Mouse (Mus musculus): ENCODE measurements around the gene Hsph1. TPM values are rescaled to one million over a fixed set of nuclear protein-coding genes. Genes with fewer than 3 reads are reported as not detected.

Hsph1 gene
- 10 to 100 TPM; 22.6 to 29.6 TPM for total RNA-seq (2023)

DNA sequence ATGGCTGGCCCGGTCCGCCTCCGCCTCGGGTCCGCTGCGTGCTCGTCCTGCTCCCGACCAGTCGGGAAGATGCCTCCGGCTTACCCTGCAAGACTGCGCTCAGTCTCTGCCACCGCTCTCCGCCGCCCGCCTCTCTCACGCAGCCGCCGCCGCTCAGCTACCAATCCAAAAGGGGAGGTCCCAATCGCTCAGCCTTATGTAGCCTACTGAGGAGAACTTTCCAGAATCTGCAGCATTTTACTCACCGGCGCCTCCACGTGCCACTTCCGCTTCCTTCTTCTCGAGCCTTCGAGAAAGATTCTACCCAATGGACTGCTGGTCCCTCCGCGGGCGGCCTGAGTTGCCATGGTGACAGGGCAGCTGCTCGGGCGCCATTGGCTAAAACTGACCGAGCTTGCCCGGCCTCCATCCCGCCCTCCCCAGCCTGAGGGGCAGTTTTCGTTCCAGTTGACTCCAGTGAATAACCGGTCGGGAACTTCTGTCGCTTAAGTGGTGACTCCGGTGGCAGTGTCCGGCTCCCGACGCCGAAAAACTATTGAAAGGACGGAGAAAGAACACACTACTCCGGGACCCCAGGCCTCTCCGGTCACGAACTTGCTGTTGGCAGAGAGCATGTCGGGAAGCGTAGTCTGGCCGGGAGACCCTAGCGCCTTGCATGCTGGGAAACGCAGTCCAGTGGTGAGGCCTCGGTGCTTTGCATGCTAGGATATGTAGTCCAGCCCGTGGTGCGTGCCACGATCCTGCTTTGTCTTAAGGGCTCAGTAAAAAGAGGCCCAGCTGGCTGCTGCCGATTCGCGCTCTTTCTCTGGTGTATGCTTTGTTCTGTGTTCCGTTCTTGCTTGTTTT is at the start of gene Hsph1:
Gene Hsph1, minus strand, starts transcription at position 302 of the 846 bp plus-strand sequence.

DNA sequence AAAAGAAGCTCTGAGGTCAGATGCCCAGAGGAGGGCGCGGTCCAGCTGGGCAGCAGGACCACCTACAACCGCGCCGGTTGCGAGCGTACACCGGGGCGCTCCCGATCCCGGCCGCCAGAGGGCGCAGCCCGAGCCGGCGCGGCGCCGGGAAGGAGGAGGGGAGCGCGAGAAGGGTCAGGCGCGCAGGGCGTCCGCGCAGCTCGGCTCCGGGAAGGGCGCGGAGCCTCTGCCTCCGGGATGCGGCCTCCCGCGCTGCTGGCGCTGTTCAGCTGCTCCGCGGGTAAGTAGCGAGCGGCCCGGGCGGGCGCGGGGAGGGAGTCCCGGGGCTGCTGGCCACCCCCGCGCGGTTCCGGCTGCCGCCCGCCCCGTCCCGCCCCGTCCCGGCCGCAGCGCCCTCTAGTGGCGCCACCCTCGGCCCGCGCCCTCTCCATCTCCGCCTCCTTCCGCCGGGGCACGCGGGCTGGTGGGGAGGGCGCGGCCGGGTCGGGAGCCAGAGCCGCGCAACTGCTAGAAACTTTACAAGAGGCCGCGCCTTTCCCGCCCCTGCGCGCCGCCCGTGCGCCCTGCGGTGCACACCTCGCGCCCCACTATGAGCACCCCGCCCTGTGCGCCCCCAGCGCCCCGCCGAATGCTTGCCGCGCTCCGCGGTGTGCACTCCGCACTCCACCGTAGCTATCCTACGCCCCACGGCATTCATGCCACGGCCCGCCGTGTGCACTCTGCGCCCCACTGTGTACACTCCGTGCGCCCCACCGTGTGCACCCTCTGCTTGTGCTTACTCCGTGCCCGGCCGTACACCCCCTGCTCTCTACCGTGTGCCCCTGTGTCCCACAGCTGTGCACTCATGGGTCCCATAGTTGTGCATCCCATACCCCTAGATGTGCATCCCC is 42.2 kb upstream of the Hsph1 start, which contains the start of gene B3glct:
Gene B3glct, plus strand, starts transcription at position 131 of the 890 bp plus-strand sequence.

Other genes with a start within 250 kb of the Hsph1 start
- gene Medag, start 224.6 kb downstream of the Hsph1 start, total RNA-seq (2023): not detected
- not detected for gene Tex26, start 196.7 kb downstream of the Hsph1 start, total RNA-seq (2023)
- gene Wdr95, start 107.7 kb downstream of the Hsph1 start, total RNA-seq (2023): not detected
- 1 to 10 TPM; 3.0 to 3.7 TPM for gene B3glct, start 41.9 kb upstream of the Hsph1 start, total RNA-seq (2023)